Mouse (Mus musculus): ENCODE measurements around the gene Pdcd4. TPM values are rescaled to one million over a fixed set of nuclear protein-coding genes. Genes with fewer than 3 reads are reported as not detected.

Gene Pdcd4
- polyA plus RNA-seq, 1 experiment from 2014 or later: 69.8 TPM

- H3K27ac ChIP-seq (ENCODE audit: low read length): no peak overlapping the region
- H3K4me3 ChIP-seq (ENCODE audit: low read depth, low read length): no peak overlapping the region
- peaks cover 37% of the 10 kb centered on the region for H3K4me1 ChIP-seq (ENCODE audit: control insufficient read depth, insufficient read depth, low read length)
- ATAC-seq: no peak
- 71% methylated on average over 5 of the region's 5 CpGs for WGBS
- H3K36me3 ChIP-seq (ENCODE audit: control insufficient read depth, insufficient read depth, low read length): no peaks in the 10 kb centered on the region
- no peaks in the 10 kb centered on the region for H3K9me3 ChIP-seq (replicated peaks; ENCODE audit: control insufficient read depth, low read length, poor library complexity, severe bottlenecking)
- no peaks in the 10 kb centered on the region for H3K27me3 ChIP-seq (ENCODE audit: control insufficient read depth, insufficient read depth, low read depth, low read length)
- no peak overlapping the region for H3K9ac ChIP-seq (ENCODE audit: low read depth, low read length)
- no peak overlapping the region for H3K4me2 ChIP-seq (ENCODE audit: low read length)
Observed at GRCm38 (mm10) chr19:53855781-53856180, 36.2 kb upstream of the Pdcd4 start.

- Histone ChIP-seq H3K27ac (ENCODE audit: low read length) (no peak overlapping the region), H3K9me3 (replicated peaks; ENCODE audit: control insufficient read depth, low read length, poor library complexity, severe bottlenecking) (no peaks in the 10 kb centered on the region), H3K4me3 (ENCODE audit: low read depth, low read length) (no peak overlapping the region), H3K9ac (ENCODE audit: low read depth, low read length) (no peak overlapping the region), H3K4me2 (ENCODE audit: low read length) (no peak overlapping the region), H3K27me3 (ENCODE audit: control insufficient read depth, insufficient read depth, low read depth, low read length) (no peaks in the 10 kb centered on the region), H3K4me1 (ENCODE audit: control insufficient read depth, insufficient read depth, low read length) (peaks cover 29% of the 10 kb centered on the region), H3K36me3 (ENCODE audit: control insufficient read depth, insufficient read depth, low read length) (no peaks in the 10 kb centered on the region)
- ATAC-seq: no peak
- 72% methylated on average over 9 of the region's 9 CpGs for WGBS
Observed at GRCm38 (mm10) chr19:53856794-53857193, 35.2 kb upstream of the Pdcd4 start.

GRCm38 (mm10) chr19:53857962-53858361, 34.1 kb upstream of the Pdcd4 start:
- ATAC-seq: no peak
- no peaks in the 10 kb centered on the region for H3K36me3 ChIP-seq (ENCODE audit: control insufficient read depth, insufficient read depth, low read length)
- 57% methylated on average over 6 of the region's 6 CpGs for WGBS
- H3K4me2 ChIP-seq (ENCODE audit: low read length): no peak overlapping the region
- H3K27ac ChIP-seq (ENCODE audit: low read length): no peak overlapping the region
- peaks cover 17% of the 10 kb centered on the region for H3K4me1 ChIP-seq (ENCODE audit: control insufficient read depth, insufficient read depth, low read length)
- H3K9me3 ChIP-seq (replicated peaks; ENCODE audit: control insufficient read depth, low read length, poor library complexity, severe bottlenecking): no peaks in the 10 kb centered on the region
- no peak overlapping the region for H3K4me3 ChIP-seq (ENCODE audit: low read depth, low read length)
- no peaks in the 10 kb centered on the region for H3K27me3 ChIP-seq (ENCODE audit: control insufficient read depth, insufficient read depth, low read depth, low read length)
- H3K9ac ChIP-seq (ENCODE audit: low read depth, low read length): no peak overlapping the region

GRCm38 (mm10) chr19:53859149-53859548, 32.9 kb upstream of the Pdcd4 start:
- no peak for ATAC-seq
- 41% methylated on average over 9 of the region's 9 CpGs for WGBS
- Histone ChIP-seq H3K9me3 (replicated peaks; ENCODE audit: control insufficient read depth, low read length, poor library complexity, severe bottlenecking) (no peaks in the 10 kb centered on the region), H3K4me3 (ENCODE audit: low read depth, low read length) (no peak overlapping the region), H3K4me1 (ENCODE audit: control insufficient read depth, insufficient read depth, low read length) (peaks cover 6% of the 10 kb centered on the region; the same call in 1 of the 2 replicates), H3K4me2 (ENCODE audit: low read length) (no peak overlapping the region), H3K27ac (ENCODE audit: low read length) (no peak overlapping the region), H3K36me3 (ENCODE audit: control insufficient read depth, insufficient read depth, low read length) (no peaks in the 10 kb centered on the region), H3K9ac (ENCODE audit: low read depth, low read length) (no peak overlapping the region), H3K27me3 (ENCODE audit: control insufficient read depth, insufficient read depth, low read depth, low read length) (no peaks in the 10 kb centered on the region)

GRCm38 (mm10) chr19:53859593-53859992, 32.4 kb upstream of the Pdcd4 start:
- ATAC-seq: no peak
- no peak overlapping the region for H3K4me2 ChIP-seq (ENCODE audit: low read length)
- no peaks in the 10 kb centered on the region for H3K36me3 ChIP-seq (ENCODE audit: control insufficient read depth, insufficient read depth, low read length)
- 49% methylated on average over 7 of the region's 7 CpGs for WGBS
- H3K4me1 ChIP-seq (ENCODE audit: control insufficient read depth, insufficient read depth, low read length): peaks cover 6% of the 10 kb centered on the region; the same call in 1 of the 2 replicates
- H3K9ac ChIP-seq (ENCODE audit: low read depth, low read length): no peak overlapping the region
- no peak overlapping the region for H3K27ac ChIP-seq (ENCODE audit: low read length)
- H3K4me3 ChIP-seq (ENCODE audit: low read depth, low read length): no peak overlapping the region
- no peaks in the 10 kb centered on the region for H3K27me3 ChIP-seq (ENCODE audit: control insufficient read depth, insufficient read depth, low read depth, low read length)
- H3K9me3 ChIP-seq (replicated peaks; ENCODE audit: control insufficient read depth, low read length, poor library complexity, severe bottlenecking): no peaks in the 10 kb centered on the region

- WGBS: 81% methylated on average over 7 of the region's 7 CpGs
- no peak overlapping the region for H3K9ac ChIP-seq (ENCODE audit: low read depth, low read length)
- no peak overlapping the region for H3K4me3 ChIP-seq (ENCODE audit: low read depth, low read length)
- ATAC-seq: no peak
- H3K9me3 ChIP-seq (replicated peaks; ENCODE audit: control insufficient read depth, low read length, poor library complexity, severe bottlenecking): no peaks in the 10 kb centered on the region
- H3K27ac ChIP-seq (ENCODE audit: low read length): no peak overlapping the region
- H3K27me3 ChIP-seq (ENCODE audit: control insufficient read depth, insufficient read depth, low read depth, low read length): no peaks in the 10 kb centered on the region
- no peaks in the 10 kb centered on the region for H3K36me3 ChIP-seq (ENCODE audit: control insufficient read depth, insufficient read depth, low read length)
- H3K4me1 ChIP-seq (ENCODE audit: control insufficient read depth, insufficient read depth, low read length): peaks cover 6% of the 10 kb centered on the region; the same call in 1 of the 2 replicates
- H3K4me2 ChIP-seq (ENCODE audit: low read length): no peak overlapping the region
Observed at GRCm38 (mm10) chr19:53861346-53861745, 30.7 kb upstream of the Pdcd4 start.

- Histone ChIP-seq H3K4me1 (ENCODE audit: control insufficient read depth, insufficient read depth, low read length) (peaks cover 6% of the 10 kb centered on the region; the same call in 1 of the 2 replicates), H3K36me3 (ENCODE audit: control insufficient read depth, insufficient read depth, low read length) (no peaks in the 10 kb centered on the region), H3K9ac (ENCODE audit: low read depth, low read length) (no peak overlapping the region), H3K4me3 (ENCODE audit: low read depth, low read length) (no peak overlapping the region), H3K27me3 (ENCODE audit: control insufficient read depth, insufficient read depth, low read depth, low read length) (no peaks in the 10 kb centered on the region), H3K9me3 (replicated peaks; ENCODE audit: control insufficient read depth, low read length, poor library complexity, severe bottlenecking) (no peaks in the 10 kb centered on the region), H3K4me2 (ENCODE audit: low read length) (no peak overlapping the region), H3K27ac (ENCODE audit: low read length) (no peak overlapping the region)
- 63% methylated on average over 8 of the region's 8 CpGs for WGBS
- ATAC-seq: no peak
Observed at GRCm38 (mm10) chr19:53862573-53863246, 29.3 kb upstream of the Pdcd4 start.

GRCm38 (mm10) chr19:53867238-53867637, 24.8 kb upstream of the Pdcd4 start:
- no peaks in the 10 kb centered on the region for H3K27me3 ChIP-seq (ENCODE audit: control insufficient read depth, insufficient read depth, low read depth, low read length)
- no peaks in the 10 kb centered on the region for H3K9me3 ChIP-seq (replicated peaks; ENCODE audit: control insufficient read depth, low read length, poor library complexity, severe bottlenecking)
- ATAC-seq: no peak
- no peak overlapping the region for H3K4me3 ChIP-seq (ENCODE audit: low read depth, low read length)
- no peak overlapping the region for H3K4me2 ChIP-seq (ENCODE audit: low read length)
- H3K27ac ChIP-seq (ENCODE audit: low read length): no peak overlapping the region
- H3K9ac ChIP-seq (ENCODE audit: low read depth, low read length): no peak overlapping the region
- no peaks in the 10 kb centered on the region for H3K36me3 ChIP-seq (ENCODE audit: control insufficient read depth, insufficient read depth, low read length)
- no peaks in the 10 kb centered on the region for H3K4me1 ChIP-seq (ENCODE audit: control insufficient read depth, insufficient read depth, low read length)

GRCm38 (mm10) chr19:53868125-53868524, 23.9 kb upstream of the Pdcd4 start:
- ATAC-seq: no peak
- 90% methylated on average over 6 of the region's 6 CpGs for WGBS
- no peak overlapping the region for H3K4me2 ChIP-seq (ENCODE audit: low read length)
- H3K36me3 ChIP-seq (ENCODE audit: control insufficient read depth, insufficient read depth, low read length): no peaks in the 10 kb centered on the region
- H3K27me3 ChIP-seq (ENCODE audit: control insufficient read depth, insufficient read depth, low read depth, low read length): no peaks in the 10 kb centered on the region
- no peak overlapping the region for H3K4me3 ChIP-seq (ENCODE audit: low read depth, low read length)
- no peaks in the 10 kb centered on the region for H3K9me3 ChIP-seq (replicated peaks; ENCODE audit: control insufficient read depth, low read length, poor library complexity, severe bottlenecking)
- H3K4me1 ChIP-seq (ENCODE audit: control insufficient read depth, insufficient read depth, low read length): no peaks in the 10 kb centered on the region
- no peak overlapping the region for H3K9ac ChIP-seq (ENCODE audit: low read depth, low read length)
- H3K27ac ChIP-seq (ENCODE audit: low read length): no peak overlapping the region
